Mouse (Mus musculus): ENCODE data around the gene Pdxk.

- TF ChIP-seq HCFC1 (IDR thresholded peaks at IDR 0.05; ENCODE audit: low read depth, low read length) (no peak), CTCF (conservative IDR thresholded peaks at IDR 0.05 in 1 of 2, IDR thresholded peaks at IDR 0.05 in 1 of 2; ENCODE audit: low read depth in 2 of 2, low read length in 2 of 2) (no peak), TBP (conservative IDR thresholded peaks at IDR 0.05; ENCODE audit: low read depth, low read length) (no peak), JUN (IDR thresholded peaks at IDR 0.05; ENCODE audit: insufficient read depth, low read depth, low read length) (no peak), MAX (IDR thresholded peaks at IDR 0.05; ENCODE audit: low read length) (no peak), TCF12 (IDR thresholded peaks at IDR 0.05; ENCODE audit: low read depth, low read length) (no peak), EP300 (IDR thresholded peaks at IDR 0.05; ENCODE audit: low read length) (no peak), ZNF384 (IDR thresholded peaks at IDR 0.05; ENCODE audit: low read depth, low read length) (no peak), POLR2A (IDR thresholded peaks at IDR 0.05; ENCODE audit: low read depth, low read length) (no peak), UBTF (IDR thresholded peaks at IDR 0.05; ENCODE audit: low read depth, low read length) (0 out of 2 replicates have a peak, but pooled peaks have one; percentile 12), BHLHE40 (IDR thresholded peaks at IDR 0.05; ENCODE audit: low read depth, low read length) (no peak), USF2 (conservative IDR thresholded peaks at IDR 0.05; ENCODE audit: low read depth, low read length) (no peak), NRF1 (IDR thresholded peaks at IDR 0.05; ENCODE audit: low read depth, low read length) (no peak), SMC3 (IDR thresholded peaks at IDR 0.05; ENCODE audit: low read depth, low read length) (no peak)
Measured at GRCm38 (mm10) chr10:78396625-78396885, 68.2 kb downstream of the Pdxk start.
